Mouse (Mus musculus) embryo, embryonic 11.5 days (tissue): ENCODE measurements at regions not wholly inside any gene's neighbourhood (a gene's known extent, or its start where the extent isn't known, plus 50 kb on each side); places are given as distances from the start of the nearest gene placed in this dataset.
A peak's percentile ranks its signal among the peaks of the same experiment; 100 is the strongest.

Experiments used
- DNase-seq: peaks from one replicate; pipeline ENCODE4 v3.0.0-alpha.2; 2012; ENCODE audit warnings: low read depth, low spot score

DNA sequence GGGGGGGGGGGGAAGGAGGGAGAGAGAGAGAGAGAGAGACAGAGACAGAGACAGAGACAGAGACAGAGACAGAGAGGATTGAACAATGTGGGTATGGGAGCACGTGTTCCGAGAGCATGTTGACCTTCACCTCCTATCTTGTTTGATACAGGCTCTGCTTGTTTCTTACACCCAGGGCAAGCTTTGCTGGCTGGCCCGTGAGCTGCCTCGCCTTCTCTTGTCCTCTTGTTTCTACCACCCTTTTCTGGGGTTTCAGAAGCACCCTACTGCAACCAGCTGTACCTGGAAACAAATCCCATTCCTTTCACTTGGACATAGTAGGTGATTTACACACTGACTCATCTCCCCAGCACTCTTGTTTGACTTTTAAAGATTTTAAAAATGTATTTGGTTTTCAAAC is 516.0 kb upstream of the Mki67 start:
- DNase-seq = no peak

DNA sequence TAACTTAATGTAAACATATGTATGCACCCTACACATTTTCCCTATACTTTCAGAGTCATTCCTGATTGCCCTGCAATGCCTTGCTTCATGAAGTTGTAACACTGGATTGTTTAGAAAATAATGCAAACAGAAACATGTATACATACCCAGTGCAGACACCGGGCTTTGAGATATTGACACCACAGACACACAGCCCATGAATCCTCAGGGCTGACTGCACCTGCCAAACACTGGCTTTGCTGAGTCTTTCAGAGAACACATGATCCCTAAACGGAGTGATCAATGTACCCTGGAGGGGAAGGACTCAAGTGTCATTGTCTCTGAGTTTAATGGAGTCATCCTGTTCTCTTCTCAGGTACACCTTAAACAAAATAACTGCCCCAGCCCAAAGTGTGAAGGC is 519.4 kb upstream of the Mki67 start:
- no peak for DNase-seq

DNA sequence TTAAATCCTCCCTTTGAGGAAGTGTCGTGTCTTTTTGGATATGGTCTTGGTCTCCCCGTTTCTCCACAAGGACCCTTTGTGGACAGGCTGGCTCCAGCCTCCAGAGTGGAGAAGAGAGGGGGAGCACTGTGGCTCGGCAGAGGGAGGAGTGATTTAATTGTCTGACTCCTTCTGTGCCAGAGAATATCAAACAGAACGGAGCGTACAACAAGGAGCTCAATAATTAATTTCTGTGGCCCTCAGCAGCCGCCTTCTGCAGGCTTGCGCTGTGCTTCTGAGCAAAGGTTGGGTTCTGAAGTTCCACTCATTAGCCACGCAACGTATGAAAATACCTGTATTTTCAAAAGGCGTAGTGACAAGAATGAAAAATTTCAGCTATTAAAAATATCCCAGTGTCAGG is 520.2 kb upstream of the Mki67 start:
- DNase-seq = no peak

DNA sequence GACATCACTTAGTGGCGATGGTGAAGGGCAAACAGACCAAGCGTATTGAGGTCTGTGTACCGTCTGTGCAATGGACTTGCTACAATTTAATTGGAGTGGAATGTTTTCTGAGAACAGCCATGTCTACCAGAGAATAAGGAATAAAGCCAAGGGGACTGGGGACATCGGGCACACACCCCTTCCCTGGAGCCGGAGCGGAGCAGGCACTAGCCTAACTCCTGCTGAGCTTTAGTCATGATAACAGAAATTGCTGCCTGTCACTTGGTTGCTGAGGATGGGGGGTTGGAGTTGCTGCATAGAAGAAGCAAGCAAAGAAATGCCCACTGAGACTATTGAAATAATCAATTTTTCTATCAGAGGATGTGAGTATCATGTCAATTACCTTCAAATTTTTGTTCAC is 549.5 kb upstream of the Mki67 start:
- no peak for DNase-seq

DNA sequence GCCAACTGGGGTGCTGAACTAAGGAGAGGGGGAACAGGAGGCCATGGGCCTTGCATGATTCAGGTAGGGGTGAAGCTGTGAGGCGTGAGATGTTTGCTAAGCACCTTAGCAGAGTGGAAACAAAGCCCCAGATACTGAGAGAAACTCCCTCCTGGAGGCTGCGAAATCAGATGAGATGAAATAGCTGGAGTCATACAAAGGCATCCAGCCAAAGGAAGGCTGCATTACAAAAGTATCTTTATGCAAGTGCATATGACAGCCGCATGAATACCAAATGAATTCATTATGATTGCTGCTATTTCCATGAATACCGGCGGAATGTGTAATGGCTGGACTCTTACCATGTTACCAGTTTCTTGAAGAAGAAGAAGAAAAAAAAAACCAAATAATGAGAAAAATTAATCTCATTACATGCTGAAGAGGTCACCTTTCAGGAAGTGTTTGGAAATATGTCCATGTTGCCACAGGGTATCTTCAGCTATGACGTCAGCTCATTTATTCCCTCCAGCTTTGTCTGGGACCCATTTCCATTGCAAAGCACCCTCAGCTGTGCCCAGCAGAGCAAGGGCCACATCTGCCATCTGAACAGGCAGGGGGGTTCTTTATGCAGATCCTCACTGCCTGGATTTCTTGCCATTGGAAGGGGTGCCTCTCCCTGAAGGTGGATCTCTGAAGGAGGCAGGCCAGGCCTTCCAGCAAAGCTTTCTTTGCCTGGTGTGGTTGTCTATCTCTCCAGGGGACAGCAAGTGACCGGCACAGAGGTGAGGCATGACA is 551.7 kb upstream of the Mki67 start:
- no peak for DNase-seq

DNA sequence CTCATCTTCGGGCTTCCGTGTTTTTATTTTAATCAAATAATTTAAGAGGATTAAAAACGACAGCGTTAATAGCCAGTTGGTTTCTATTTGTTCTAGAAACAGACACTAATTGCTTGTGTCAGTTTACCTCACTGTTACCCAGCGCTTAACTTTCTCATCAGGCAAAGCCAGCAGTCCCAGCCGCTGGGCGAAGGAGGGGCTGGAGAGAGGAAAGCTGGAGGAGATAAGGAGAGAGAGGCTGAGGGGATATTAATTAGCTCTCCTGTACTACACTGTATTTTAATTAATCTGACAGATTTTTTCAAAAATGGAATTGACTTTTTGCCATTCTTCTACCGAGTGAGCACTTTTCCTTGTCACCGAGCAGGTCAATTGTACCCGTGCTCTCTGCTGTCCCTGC is 559.5 kb upstream of the Mki67 start:
- no peak for DNase-seq

DNA sequence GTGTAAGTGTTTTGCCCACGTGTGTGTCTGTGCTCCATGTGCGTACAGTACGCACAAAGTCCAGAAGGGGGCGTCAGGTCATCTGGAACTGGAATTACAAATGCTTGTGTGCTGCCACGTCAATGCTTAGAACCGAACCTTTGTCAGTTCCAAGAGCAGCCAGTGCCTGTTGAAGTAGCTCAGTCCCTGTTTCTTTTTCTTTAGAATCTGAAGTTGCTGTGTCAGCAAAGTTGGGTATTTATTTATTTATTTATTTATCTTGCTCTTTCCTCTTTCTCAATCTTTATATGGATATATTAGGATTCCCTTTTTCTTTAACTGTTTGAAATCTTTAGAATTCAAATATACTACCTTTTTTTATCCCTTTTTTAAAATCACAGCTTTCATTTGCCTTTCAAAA is 567.6 kb upstream of the Mki67 start:
- no peak for DNase-seq

DNA sequence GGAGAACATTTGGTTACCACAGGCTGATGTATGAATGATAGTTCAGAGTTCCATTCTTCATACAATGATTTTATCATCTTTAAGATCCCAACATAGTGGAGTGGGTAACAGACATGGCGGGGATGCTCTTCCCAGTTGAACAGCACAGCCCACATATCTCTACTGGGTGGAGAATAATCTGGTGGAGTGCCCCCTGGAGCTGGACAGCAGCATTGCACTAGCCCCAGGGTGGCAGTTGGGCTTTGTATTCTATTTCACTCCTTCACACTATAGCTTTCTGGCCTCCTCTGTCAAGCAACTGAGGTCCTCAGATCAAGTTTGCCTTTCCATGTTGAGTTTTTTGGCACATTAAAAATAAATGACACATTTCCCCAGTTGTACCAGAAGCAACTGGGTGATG is 569.4 kb upstream of the Mki67 start:
- no peak for DNase-seq

DNA sequence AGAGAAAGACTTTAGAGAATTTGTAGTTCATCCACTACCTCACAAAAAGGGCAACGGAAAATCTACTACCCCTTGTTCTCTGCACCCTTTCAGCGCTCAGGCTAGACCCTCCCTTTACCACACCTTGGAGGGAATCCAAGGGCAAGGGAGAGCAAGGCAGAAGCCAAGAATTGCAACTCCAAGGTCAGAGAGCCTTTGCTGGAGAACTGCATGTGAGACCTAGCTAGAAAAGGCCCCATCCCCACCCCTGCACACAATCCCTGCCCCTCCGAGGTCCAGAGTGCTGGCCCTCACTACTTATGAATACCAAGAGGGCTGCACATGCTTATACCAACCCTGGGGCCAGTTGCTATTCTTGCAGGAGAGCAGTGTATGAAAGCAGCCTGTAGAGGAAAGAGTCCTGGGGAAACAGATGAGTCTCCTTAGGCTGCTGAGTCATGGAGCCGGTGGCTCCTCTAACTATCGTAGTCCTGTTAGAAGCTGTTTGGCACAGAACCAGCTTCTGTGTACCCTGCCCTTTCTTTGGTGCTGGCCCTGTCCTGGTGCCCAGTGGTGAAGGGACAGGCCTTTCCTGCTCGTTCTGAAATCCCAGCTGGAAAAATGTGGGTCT is 577.5 kb upstream of the Mki67 start:
- DNase-seq = no peak

DNA sequence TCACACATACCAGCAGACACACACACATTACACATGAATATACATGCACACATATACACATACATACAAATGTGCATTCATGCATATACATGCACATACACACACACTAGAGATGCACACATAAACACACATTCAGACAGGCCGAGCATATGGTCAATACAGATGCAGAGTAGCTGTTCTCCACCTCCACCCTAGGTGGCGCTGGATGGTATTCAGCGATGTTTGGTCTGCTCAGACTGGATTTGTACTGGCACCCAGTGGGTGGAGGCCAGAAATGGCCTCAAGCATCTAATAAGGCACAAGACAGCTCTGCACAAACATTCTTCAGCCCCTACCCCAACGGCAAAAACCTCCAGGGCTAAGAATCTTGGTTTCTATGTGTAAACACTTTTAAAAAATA is 578.3 kb upstream of the Mki67 start:
- DNase-seq = no peak

DNA sequence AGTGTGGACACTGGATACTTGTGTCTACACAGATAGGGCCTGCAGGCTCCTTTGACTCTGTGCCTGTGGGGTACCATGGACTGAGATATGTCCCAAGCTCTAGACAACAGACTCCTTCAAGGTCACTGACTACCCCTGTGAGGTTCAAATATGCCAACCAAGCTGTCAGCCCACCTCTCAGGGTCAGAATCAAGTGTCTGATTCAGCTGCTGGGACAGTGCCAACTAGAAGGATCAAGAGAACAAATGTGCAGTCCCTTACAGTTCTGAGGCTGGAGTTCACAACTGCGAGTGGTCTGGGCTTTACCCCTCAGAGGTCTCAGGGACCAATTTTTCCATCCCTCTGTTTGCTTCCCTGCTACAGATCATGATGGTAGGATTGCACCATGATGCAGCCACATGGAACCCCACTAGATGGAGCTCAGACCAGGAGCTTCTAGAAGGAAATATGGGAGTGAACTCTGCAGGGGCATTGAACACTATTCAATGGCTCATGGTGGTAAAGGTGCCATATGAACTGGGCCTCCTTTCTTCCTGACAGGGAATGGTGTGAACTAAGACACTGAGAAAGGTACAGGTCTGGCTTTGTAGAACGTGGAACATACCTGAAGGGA is 581.8 kb upstream of the Mki67 start:
- DNase-seq = no peak

DNA sequence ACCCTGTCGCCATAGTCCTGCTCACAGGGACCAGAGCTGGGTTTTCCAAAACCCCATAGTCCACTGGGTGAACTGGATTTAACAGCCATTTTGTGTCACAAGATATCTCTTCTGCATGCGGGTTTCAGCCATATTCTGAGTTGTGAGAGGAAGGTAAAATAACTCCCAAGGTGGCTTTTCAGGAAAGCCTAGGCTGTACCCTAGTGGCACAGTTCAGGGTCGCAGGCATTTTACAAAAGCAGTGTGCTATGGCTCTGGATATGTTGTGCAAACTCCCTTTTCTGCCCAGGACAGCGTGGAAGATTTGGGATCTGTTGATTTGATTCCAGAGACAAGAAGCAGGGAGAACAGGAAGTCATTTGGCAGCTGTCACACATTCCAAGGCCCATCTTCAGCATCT is 588.3 kb upstream of the Mgmt start:
- no peak for DNase-seq

DNA sequence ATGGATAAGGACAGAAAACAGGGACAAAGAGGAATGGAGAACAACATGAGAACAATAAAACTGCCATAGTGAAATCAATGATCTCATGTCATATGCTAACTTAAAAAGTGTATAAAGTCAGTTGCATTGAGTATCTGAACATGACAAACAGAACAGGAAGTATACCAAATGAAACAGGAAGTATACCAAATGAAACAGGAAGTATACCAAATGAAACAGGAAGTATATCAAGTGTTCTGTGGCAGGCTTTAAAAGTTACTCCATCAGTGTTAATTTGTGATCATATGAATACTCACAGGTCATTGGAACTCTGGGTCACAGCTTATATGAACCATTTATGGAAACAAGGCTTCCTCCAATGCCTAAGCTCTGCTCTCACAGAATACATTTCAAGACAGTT is 585.6 kb upstream of the Mgmt start:
- no peak for DNase-seq

DNA sequence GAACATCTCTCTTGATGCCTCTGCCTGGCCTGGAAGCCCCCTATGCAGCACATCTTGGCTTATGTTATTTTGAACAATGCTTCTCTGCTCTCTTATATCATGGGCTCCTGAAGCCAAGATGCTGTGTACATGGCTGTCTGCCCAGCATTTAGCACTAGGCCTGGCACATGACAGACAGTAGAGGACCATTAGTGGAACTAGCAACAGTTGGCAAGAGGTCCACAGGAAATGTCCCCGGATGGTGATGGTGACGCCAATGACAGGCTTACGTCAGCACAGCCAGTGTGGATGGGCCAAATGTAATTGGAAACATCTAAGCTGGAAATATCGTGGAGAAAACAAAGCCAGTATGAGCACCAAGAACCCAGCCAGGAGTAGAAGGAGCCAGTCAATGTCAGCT is 567.1 kb upstream of the Mgmt start:
- DNase-seq = no peak

DNA sequence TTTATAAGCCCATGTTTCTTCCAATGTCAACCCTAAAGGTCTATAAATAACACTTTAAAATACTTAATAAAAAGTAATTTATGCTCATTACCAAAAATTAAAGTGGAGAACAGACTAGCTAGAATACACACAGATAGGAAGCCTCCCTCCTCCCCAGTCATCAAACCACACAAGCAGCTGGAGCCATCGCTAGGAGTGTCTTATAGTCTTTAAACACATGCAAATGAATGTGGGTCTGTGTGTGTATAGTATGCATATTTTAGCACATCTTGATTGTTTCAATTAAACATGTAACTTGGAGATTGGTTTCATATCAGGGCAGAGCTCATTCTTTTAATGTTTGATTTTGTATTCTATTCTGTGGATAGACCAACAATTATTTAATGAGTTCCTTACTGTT is 564.0 kb upstream of the Mgmt start:
- no peak for DNase-seq

DNA sequence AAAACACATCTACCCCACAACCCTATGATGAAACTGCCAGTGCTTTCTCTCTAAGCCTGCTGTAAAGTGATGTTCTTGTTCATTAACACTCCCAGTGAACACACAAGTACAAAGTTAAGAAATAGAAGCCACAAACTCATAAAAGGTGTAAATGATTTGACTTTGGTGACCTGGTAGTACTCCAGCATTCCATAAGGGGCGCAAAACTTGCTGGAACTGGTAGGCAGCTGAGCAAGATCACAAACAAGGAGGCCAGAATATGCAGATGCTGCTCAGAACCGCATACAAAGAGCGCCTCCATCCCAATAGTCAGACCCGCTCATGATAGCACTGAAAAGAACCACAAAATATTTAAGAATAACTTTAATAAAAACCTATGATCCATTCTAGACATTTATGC is 561.6 kb upstream of the Mgmt start:
- DNase-seq = no peak

DNA sequence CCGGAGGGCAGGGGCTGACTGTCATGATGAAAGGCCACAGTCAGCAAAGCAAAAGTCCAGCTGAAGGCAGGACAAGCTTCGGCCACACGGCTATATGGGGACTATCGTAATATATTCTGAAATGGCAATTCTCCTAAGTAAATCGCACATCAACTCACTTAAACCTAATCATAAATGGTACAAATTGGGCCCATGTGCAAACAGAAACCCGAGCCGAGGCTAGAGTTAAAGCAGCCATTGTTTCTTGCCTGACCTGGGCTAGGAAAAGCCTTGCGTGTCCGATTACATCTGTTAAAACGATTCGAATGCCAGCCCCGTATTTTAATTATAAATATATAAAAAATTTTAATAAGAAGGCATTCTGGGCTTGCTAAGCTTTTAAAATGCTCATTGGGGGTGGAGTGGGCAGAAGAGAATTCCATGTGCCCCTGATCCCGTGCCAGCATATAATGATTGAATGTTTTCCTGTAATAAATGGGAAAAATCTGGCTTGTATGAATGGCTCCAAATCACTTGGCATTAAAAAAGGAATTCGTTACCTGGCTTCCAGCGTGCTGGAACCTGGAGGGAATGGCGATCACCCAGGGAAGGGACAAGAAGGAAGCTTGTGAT is 552.7 kb upstream of the Mgmt start:
- no peak for DNase-seq

DNA sequence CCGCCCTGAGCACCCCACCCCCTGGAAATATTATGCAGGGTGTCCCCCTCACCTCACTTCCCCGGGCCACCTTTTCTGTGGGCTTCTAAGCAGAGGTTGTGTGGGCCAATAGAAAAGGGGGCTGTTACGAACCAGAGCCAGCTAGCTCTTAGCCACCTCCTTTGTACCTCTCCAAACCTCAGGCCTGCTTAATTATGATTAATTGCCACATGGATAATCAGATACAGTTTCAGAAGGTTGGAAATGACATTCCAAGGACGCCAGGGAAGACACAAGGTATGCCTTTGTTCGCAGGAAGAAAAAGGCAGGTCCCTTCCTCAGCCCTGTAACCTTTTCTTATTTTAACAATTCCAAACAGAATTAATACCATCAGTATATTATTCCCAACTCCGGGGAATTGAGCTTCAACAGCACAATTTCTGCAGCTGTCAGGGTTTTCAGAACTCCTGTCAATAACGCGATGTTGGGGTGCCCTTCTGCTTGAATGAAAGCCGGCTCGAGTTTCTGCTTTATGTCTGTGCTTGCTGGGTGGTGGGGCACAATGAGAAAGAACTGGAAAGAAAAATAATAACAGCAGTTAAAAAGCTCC is 552.1 kb upstream of the Mgmt start:
- DNase-seq = no peak

DNA sequence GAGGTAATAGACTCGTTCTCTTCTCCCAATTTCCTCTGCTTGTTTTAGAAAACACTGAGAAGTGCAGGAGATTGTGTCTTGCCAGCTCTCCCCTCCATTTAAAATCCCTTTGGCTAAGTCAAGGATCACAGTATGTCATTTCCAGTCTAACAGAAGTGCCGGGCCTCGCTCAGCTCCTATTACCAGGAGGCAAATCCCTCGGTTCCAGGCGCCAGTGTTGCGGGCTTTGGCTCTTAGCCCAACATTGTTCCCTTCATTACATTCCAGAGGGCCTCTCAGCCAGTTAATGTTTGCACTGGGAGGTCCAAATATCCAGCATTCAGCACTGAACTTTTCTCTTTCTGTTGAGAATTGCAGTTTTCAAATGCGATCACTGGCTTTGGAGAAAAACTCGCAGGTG is 551.6 kb upstream of the Mgmt start:
- peak; percentile 59 for DNase-seq

DNA sequence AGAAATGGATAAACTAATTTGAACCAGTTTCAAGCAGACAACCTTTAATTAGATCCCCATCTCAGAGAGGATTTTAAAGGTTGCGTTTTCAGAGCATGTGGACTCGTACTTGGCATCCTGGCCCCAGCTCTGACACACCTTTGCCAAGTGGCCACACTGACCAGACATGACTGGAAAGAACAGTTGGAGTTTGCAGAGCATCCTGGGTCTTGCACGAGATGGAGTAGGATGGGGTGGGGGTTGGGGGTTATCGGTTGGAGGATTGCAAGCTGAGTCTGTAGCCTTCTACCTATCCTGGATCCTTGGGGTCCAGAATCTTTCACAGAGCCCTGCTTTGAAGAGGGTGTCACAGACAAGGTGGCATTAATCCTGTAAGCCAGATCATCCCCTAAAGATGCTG is 550.9 kb upstream of the Mgmt start:
- DNase-seq = no peak

DNA sequence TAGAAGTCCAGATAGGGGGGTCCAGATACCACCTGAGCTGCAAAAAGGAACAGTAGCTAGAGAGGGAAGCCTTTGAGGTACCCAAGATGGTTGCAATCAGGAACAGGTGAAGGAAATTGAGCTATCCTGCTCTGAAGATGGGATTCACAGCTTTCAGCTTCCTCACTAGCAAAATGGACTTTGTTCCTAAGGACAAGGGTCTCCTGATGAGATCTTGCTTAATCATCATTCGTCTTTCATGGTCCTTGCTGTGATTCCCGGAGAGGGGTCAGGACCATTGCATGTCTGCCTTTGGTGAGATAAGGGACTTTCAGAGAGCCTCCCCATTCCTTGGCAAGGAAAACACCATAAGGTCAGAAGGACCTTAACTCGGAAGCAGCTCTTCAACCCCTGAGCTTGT is 549.4 kb upstream of the Mgmt start:
- no peak for DNase-seq

DNA sequence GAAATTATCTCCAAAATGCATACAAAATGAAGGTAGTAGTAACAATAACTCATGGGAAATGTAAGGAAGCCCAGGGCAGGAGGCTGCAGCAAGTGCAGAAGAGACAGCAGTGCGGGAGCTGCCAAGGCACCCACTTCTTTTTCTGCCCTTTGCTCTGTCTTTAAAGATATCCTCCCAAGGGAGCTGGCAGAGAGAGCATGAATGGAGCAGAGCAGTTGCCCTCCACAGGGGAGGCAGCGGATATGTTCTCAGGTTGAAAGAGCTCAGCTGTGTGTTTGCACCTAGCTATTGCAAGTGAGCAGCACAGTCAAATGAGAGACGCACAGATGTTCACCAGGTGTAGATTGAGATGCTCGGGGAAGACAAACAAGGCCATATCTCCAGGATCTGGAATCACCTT is 547.9 kb upstream of the Mgmt start:
- DNase-seq = no peak

DNA sequence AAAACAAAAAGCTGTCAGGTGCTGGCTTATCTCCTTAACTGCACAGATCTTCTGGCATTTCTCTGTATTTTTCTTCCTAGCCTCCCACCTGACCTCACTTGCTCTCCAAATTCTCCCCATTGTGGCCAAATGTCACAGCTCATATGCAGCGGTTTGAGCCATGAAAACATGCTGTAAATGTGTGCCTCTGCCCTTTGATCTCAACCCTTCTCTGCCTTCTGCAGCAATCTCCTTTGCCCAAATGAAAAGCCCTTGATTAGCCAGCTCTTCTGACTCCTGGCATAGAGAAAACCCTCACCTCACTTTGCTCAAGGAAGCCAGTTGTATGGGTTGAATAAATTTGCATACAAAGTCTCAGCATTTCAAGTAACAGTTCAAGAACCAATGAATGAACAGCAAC is 546.1 kb upstream of the Mgmt start:
- no peak for DNase-seq
